Mouse (Mus musculus) intestine, embryonic 14.5 days (tissue): Measurements from ENCODE around the gene Nxnl1. TPM values are rescaled to one million over a fixed set of nuclear protein-coding genes. Genes with fewer than 3 reads are reported as not detected.
A peak's percentile ranks its signal among the peaks of the same experiment; 100 is the strongest.

Experiments used
- ATAC-seq: fragments of 200-750 bp; cut with Nextera tagmentation; replicated peaks from 2 replicates; pipeline ENCODE4 v1.8.0; 2017; ENCODE audit warnings: low read depth, moderate number of reproducible peaks, moderate TSS enrichment, moderate library complexity; ENCODE audit not compliant: low FRiP score, low TSS enrichment
- DNase-seq: peaks from one replicate; pipeline ENCODE4 v3.0.0-alpha.2; 2018; ENCODE audit warnings: low spot score
- H3K27ac ChIP-seq: fragments of 300-500 bp; sonication (generic); 2 replicates; pipeline ENCODE4 v1.5.1; 2014; ENCODE audit warnings: low read depth, mild to moderate bottlenecking, control low read depth
- H3K27me3 ChIP-seq: fragments of 300-500 bp; sonication (generic); replicated peaks from 2 replicates; pipeline ENCODE4 v1.6.1; 2014; ENCODE audit warnings: low read length, control low read depth; ENCODE audit not compliant: control insufficient read depth, insufficient read depth
- H3K36me3 ChIP-seq: fragments of 300-500 bp; sonication (generic); 2 replicates; pipeline ENCODE4 v1.6.1; 2014; ENCODE audit warnings: low read length, control low read depth; ENCODE audit not compliant: control insufficient read depth, insufficient read depth
- H3K4me1 ChIP-seq: fragments of 300-500 bp; sonication (generic); replicated peaks from 2 replicates; pipeline ENCODE4 v1.6.1; 2014; ENCODE audit warnings: low read length, control low read depth, mixed read lengths; ENCODE audit not compliant: control insufficient read depth, insufficient read depth
- H3K4me2 ChIP-seq: fragments of 300-500 bp; sonication (generic); 2 replicates; pipeline ENCODE4 v1.6.1; 2014; ENCODE audit warnings: low read length
- H3K4me3 ChIP-seq: fragments of 300-500 bp; sonication (generic); 2 replicates; pipeline ENCODE4 v1.5.1; 2014; ENCODE audit warnings: low read depth, low read length, control low read depth, mixed read lengths
- H3K9ac ChIP-seq: fragments of 300-500 bp; sonication (generic); 2 replicates; pipeline ENCODE4 v1.6.1; 2014; ENCODE audit warnings: mild to moderate bottlenecking, low read length
- H3K9me3 ChIP-seq: fragments of 300-500 bp; sonication (generic); 2 replicates; pipeline ENCODE4 v1.6.1; 2016; ENCODE audit warnings: low read length, control low read depth; ENCODE audit not compliant: control insufficient read depth
- WGBS: fragments of 180-500 bp; shearing (Covaris S2); extraction: QIAGEN DNeasy Blood & Tissue Kit; methylation state at CpG from one replicate; pipeline ENCODE4 v1.1.7; 2014; 5-methylcytosine and 5-hydroxymethylcytosine counted together
- polyA plus RNA-seq: library from polyadenylated mRNA; unstranded; fragments of >200 nt; fragmentation: Nextera tagmentation; extraction: Ambion mirVana; gene quantifications from 2 replicates; pipeline ENCODE4 v1.2.1, GENCODE M21; 2014

The Nxnl1 gene
- polyA plus RNA-seq, 1 experiment from 2014 or later: not detected

GRCm38 (mm10) chr8:71598375-71598774 lies 32.0 kb upstream of the Nxnl1 start:
- H3K36me3 ChIP-seq: no peaks in the 10 kb centered on the region; the same call in 1 of the 2 replicates
- H3K9me3 ChIP-seq: no peaks in the 10 kb centered on the region
- H3K4me3 ChIP-seq: no peak overlapping the region
- no peak overlapping the region for H3K9ac ChIP-seq
- DNase-seq: no peak
- ATAC-seq: no peak
- no peak overlapping the region for H3K4me2 ChIP-seq
- no peak overlapping the region for H3K27ac ChIP-seq
- H3K27me3 ChIP-seq: 0 out of 2 replicates have a peak, but pooled peaks cover 6% of the 10 kb centered on the region
- H3K4me1 ChIP-seq: peaks cover 11% of the 10 kb centered on the region

DNA sequence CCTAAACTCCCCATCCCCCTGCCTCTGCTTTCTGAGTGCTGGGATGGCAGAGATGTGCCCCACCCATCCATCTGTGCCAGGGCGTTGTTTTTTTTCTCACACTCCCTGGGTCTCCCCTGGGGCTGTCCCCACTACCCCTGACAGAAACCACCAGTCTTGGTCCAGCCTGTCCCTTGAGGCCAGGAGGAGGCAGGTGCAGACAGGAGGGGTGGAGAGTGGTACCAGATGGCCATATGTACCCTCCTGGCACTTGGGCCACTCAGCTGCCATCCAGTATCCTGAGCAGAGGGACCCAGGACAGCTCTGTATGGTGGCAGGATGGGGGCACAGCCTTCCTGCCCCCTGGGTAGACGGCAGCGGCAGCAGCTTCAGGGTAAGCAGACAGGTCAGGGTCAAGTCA lies 31.1 kb upstream of the Nxnl1 start, which contains the start of gene Fam129c:
TSS of gene Fam129c (plus strand) at position 198 of the 400 bp plus-strand sequence.
- DNase-seq (no peak), ATAC-seq (no peak)
- peaks cover 10% of the 10 kb centered on the region for H3K4me1 ChIP-seq
- H3K4me3 ChIP-seq: no peak within 1 kb of the TSS
- H3K9ac ChIP-seq: no peak within 1 kb of the TSS
- H3K27me3 ChIP-seq: 0 out of 2 replicates have a peak, but pooled peaks cover 4% of the 10 kb centered on the region
- H3K36me3 ChIP-seq: no peaks in the 10 kb centered on the region; the same call in 1 of the 2 replicates
- no peak within 1 kb of the TSS for H3K4me2 ChIP-seq
- no peak within 1 kb of the TSS for H3K27ac ChIP-seq
- WGBS: 70% methylated on average over 3 of the region's 3 CpGs
- H3K9me3 ChIP-seq: no peaks in the 10 kb centered on the region

DNA sequence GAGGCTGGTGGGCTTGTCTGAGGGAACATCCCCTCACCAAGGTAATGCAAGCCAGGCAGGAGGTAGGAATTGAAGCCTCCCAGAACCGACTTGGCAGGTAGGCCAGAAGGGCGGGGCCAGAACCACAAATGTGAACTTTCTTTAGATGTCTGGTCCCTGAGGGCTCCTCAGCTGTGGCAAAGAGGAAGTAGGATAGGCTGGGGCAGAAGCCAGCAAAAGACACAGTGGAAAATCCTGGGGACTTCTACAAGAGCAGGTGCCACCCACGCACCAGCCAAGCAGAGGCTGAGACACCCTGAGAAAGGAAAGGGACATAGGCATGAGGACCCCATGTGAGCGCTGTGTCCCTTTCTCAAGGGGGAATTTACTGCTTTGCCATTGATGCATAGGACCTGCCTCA lies 30.4 kb upstream of the Nxnl1 start:
- Histone ChIP-seq H3K36me3 (no peaks in the 10 kb centered on the region; the same call in 1 of the 2 replicates), H3K4me2 (no peak overlapping the region), H3K9ac (no peak overlapping the region), H3K4me1 (peaks cover 6% of the 10 kb centered on the region), H3K27ac (no peak overlapping the region), H3K27me3 (no peaks in the 10 kb centered on the region), H3K4me3 (no peak overlapping the region), H3K9me3 (no peaks in the 10 kb centered on the region)
- no peak for DNase-seq
- 77% methylated on average over 4 of the region's 4 CpGs for WGBS
- ATAC-seq: no peak

DNA sequence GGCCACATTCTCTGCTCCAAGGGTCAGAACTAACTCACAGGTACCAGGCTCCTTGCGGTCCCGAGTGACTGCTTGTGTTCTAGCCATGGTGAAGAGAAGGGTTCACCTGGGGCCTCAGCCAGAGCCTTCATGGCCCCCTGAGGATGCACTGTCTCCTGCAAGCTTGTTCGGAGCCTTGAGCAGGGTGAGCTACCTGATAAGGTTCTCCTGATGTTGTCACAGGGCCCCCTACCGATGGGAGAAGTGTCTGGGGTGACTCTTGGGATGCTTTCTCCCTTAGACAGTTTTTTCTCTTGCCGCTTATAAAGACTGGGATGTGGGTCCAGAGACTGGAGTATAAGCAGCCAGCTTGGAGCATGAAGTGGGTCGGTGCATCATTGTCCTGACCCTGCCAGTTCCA lies 30.0 kb upstream of the Nxnl1 start:
- WGBS: 67% methylated on average over 6 of the region's 6 CpGs
- Histone ChIP-seq H3K4me2 (no peak overlapping the region), H3K36me3 (no peaks in the 10 kb centered on the region; the same call in 1 of the 2 replicates), H3K4me3 (no peak overlapping the region), H3K9ac (no peak overlapping the region), H3K9me3 (no peaks in the 10 kb centered on the region), H3K27me3 (no peaks in the 10 kb centered on the region), H3K4me1 (peaks cover 6% of the 10 kb centered on the region), H3K27ac (no peak overlapping the region)
- no peak for ATAC-seq
- no peak for DNase-seq

- Histone ChIP-seq H3K9me3 (no peaks in the 10 kb centered on the region), H3K9ac (no peak overlapping the region), H3K4me3 (no peak overlapping the region), H3K36me3 (no peaks in the 10 kb centered on the region; the same call in 1 of the 2 replicates), H3K4me2 (no peak overlapping the region), H3K27me3 (no peaks in the 10 kb centered on the region), H3K4me1 (peaks cover 11% of the 10 kb centered on the region), H3K27ac (no peak overlapping the region)
- DNase-seq (peak; percentile 91), ATAC-seq (no peak)
- 9% methylated on average over 27 of the region's 27 CpGs for WGBS
Measured at GRCm38 (mm10) chr8:71595862-71596261, 29.5 kb upstream of the Nxnl1 start.

DNA sequence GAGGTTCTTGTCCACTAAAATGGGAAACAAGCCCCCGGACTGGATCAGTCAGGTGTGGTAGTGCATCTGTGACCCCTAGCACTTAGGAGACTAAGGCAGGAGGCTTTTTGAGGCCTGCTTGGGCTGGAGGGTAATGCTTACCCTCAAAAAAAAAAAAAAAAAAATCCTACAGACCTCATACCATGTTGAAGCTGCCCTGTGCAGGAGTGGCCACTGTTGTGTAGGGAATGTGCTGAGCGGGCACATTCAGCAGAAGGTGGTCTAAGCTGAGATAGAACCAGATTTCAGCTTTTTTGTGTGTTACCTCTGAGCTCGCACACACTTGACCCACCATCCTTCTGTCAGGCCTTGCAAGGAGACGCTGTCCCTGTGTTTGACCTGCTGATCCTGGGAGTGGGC lies 27.9 kb upstream of the Nxnl1 start:
- DNase-seq: no peak
- Histone ChIP-seq H3K27me3 (no peaks in the 10 kb centered on the region), H3K27ac (no peak overlapping the region), H3K9me3 (no peaks in the 10 kb centered on the region), H3K4me1 (peaks cover 14% of the 10 kb centered on the region), H3K36me3 (no peaks in the 10 kb centered on the region; the same call in 1 of the 2 replicates), H3K4me3 (no peak overlapping the region), H3K4me2 (no peak overlapping the region), H3K9ac (no peak overlapping the region)
- 89% methylated on average over 4 of the region's 4 CpGs for WGBS
- no peak for ATAC-seq

DNA sequence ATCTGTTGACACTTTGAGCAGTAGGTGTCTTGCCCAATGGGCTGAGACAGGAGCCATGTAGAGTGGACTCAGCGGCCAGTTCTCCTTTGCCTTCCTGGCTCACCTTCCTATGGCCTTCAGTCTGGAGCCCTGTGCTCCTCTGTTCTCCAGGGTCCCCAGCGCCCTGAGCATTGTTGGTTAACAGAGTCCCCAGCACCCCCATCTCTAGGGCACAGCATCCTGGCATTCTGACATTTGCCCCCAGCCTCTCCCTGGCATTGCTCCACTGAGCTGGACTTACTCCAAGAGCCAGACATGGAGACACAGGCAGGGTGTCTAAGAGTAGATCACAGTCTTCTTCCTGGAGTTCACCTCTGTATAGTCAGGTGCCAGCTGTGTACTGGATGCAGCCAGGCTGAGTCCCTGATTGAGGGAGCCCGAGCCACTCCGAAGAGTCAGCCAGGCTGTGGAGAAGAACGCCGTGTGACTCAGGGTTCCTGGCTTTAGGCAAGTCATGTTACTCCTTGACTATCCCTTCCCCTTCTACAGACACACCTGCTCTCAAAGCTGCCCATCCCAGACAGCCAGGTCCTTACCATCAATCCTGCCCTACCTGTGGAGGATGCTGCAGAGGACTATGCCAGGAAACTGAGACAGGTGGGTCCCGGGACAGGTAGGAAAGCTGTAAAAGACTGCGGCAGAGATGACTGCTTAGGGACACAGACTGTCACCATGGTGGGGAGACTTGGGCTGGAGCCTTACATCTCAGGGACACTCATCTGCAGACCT lies 27.3 kb upstream of the Nxnl1 start:
- H3K4me2 ChIP-seq: no peak overlapping the region
- H3K36me3 ChIP-seq: no peaks in the 10 kb centered on the region; the same call in 1 of the 2 replicates
- no peak overlapping the region for H3K9ac ChIP-seq
- H3K27me3 ChIP-seq: no peaks in the 10 kb centered on the region
- DNase-seq: no peak
- no peak overlapping the region for H3K27ac ChIP-seq
- no peaks in the 10 kb centered on the region for H3K9me3 ChIP-seq
- peaks cover 14% of the 10 kb centered on the region for H3K4me1 ChIP-seq
- no peak for ATAC-seq
- 92% methylated on average over 8 of the region's 8 CpGs for WGBS
- H3K4me3 ChIP-seq: no peak overlapping the region

DNA sequence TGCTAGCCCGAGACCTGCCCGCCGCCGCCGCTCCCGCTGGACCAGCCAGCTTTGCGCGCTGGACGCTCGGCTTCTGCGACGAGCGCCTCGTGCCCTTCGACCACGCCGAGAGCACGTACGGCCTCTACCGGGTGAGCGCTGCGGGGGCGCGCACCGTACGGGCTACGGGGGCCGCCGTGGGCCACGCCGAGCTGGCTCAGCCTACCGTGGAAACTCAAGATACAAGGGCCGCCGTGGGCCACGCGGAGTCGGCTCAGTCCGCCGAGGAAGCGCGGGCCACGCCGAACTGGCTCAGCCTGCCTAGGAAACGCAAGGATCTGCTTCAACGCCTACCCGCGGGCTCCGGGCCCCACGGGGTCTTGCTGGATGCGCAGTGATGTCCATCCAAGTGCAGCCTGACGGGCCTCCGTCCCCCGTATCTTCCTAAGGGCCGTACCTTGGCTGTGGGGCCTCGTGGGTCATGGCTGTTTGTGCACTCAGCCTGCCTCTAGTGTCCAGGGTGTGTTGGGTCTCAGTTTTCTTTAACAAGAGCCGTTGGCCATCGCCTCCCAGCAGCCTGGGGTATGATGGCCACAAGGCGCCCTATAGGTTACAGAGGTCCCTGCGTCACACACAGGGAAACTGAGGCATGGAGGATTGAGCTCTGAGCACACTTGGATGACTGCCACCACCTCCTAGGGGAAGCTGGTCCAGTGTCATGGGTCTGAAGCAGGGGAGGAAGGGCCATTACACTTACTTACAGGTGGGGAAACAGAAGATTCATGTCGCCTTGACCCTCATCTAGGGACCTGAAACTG lies 26.2 kb upstream of the Nxnl1 start:
- DNase-seq (peak; percentile 86), ATAC-seq (peak; percentile 55)
- Histone ChIP-seq H3K27ac (peak overlapping the region; percentile 93), H3K9me3 (no peaks in the 10 kb centered on the region), H3K4me2 (peak overlapping the region; percentile 97), H3K4me3 (peak overlapping the region; percentile 72), H3K4me1 (peaks cover 14% of the 10 kb centered on the region), H3K9ac (peak overlapping the region; percentile 88), H3K36me3 (no peaks in the 10 kb centered on the region; the same call in 1 of the 2 replicates), H3K27me3 (no peaks in the 10 kb centered on the region)
- WGBS: 4% methylated on average over 60 of the region's 60 CpGs
